Mouse (Mus musculus) hindbrain, embryonic 10.5 days (tissue): ENCODE results near the gene Fcnb. TPM values are rescaled to one million over a fixed set of nuclear protein-coding genes. Genes with fewer than 3 reads are reported as not detected.

ENCODE experiments used
- DNase-seq: peaks from one replicate; pipeline ENCODE4 v3.0.0-alpha.2; 2017; ENCODE audit warnings: low spot score
- H3K27ac ChIP-seq: fragments of 300-500 bp; sonication (generic); 2 replicates; pipeline ENCODE4 v1.5.1; 2016; ENCODE audit warnings: mild to moderate bottlenecking, moderate library complexity
- H3K27me3 ChIP-seq: fragments of 300-500 bp; sonication (generic); 2 replicates; pipeline ENCODE4 v1.6.1; 2016; ENCODE audit warnings: mild to moderate bottlenecking; ENCODE audit not compliant: poor library complexity, insufficient read depth, severe bottlenecking
- H3K36me3 ChIP-seq: fragments of 300-500 bp; sonication (generic); 2 replicates; pipeline ENCODE4 v1.6.1; 2016; ENCODE audit warnings: mild to moderate bottlenecking, moderate library complexity
- H3K4me1 ChIP-seq: fragments of 300-500 bp; sonication (generic); replicated peaks from 2 replicates; pipeline ENCODE4 v1.6.1; 2016; ENCODE audit warnings: mild to moderate bottlenecking
- H3K4me3 ChIP-seq: fragments of 300-500 bp; sonication (generic); 2 replicates; pipeline ENCODE4 v1.5.1; 2016; ENCODE audit warnings: mild to moderate bottlenecking, moderate library complexity
- H3K9me3 ChIP-seq: fragments of 300-500 bp; sonication (generic); 2 replicates; pipeline ENCODE4 v1.6.1; 2016; ENCODE audit warnings: mild to moderate bottlenecking, moderate library complexity
- WGBS: fragments of 180-500 bp; shearing (Covaris S2); methylation state at CpG from one replicate; pipeline ENCODE4 v1.1.7; 2016; 5-methylcytosine and 5-hydroxymethylcytosine counted together
- polyA plus RNA-seq: library from polyadenylated mRNA; unstranded; fragments of >200 nt; fragmentation: Nextera tagmentation; extraction: Ambion mirVana; gene quantifications from 2 replicates; pipeline ENCODE4 v1.2.1, GENCODE M21; 2016

Gene Fcnb
- not detected in 2 replicates for polyA plus RNA-seq

GRCm38 (mm10) chr2:28084768-28085167 is at the start of gene Fcnb:
Gene Fcnb (minus strand): TSS chr2:28084885.
- Histone ChIP-seq H3K4me1 (peaks cover 11% of the 10 kb centered on the region), H3K36me3 (no peaks in the 10 kb centered on the region), H3K4me3 (no peak within 1 kb of the TSS), H3K27me3 (no peaks in the 10 kb centered on the region), H3K9me3 (no peaks in the 10 kb centered on the region), H3K27ac (no peak within 1 kb of the TSS)
- no peak for DNase-seq
- 85% methylated on average over 3 of the region's 3 CpGs for WGBS

GRCm38 (mm10) chr2:28133833-28134232 is 49.1 kb upstream of the Fcnb start:
- Histone ChIP-seq H3K4me3 (no peak overlapping the region), H3K4me1 (0 out of 2 replicates have a peak, but pooled peaks cover 5% of the 10 kb centered on the region), H3K27me3 (no peaks in the 10 kb centered on the region), H3K27ac (no peak overlapping the region), H3K36me3 (no peaks in the 10 kb centered on the region), H3K9me3 (no peaks in the 10 kb centered on the region)
- WGBS, result 83% methylated on average over 9 of the region's 9 CpGs
- DNase-seq, result no peak

- no peak overlapping the region for H3K27ac ChIP-seq
- H3K27me3 ChIP-seq, result no peaks in the 10 kb centered on the region
- no peak overlapping the region for H3K4me3 ChIP-seq
- no peaks in the 10 kb centered on the region for H3K4me1 ChIP-seq
- DNase-seq, result no peak
- 89% methylated on average over 4 of the region's 4 CpGs for WGBS
- no peaks in the 10 kb centered on the region for H3K36me3 ChIP-seq
- H3K9me3 ChIP-seq, result no peaks in the 10 kb centered on the region
These were observed 47.4 kb upstream of the Fcnb start for GRCm38 (mm10) chr2:28132117-28132516.

- no peak overlapping the region for H3K4me3 ChIP-seq
- WGBS, result 84% methylated on average over 12 of the region's 12 CpGs
- peaks cover 7% of the 10 kb centered on the region; the same call in 1 of the 2 replicates for H3K9me3 ChIP-seq
- no peak overlapping the region for H3K27ac ChIP-seq
- no peak for DNase-seq
- H3K27me3 ChIP-seq, result no peaks in the 10 kb centered on the region
- no peaks in the 10 kb centered on the region for H3K4me1 ChIP-seq
- no peaks in the 10 kb centered on the region for H3K36me3 ChIP-seq
These were observed 42.2 kb upstream of the Fcnb start for GRCm38 (mm10) chr2:28126763-28127438.

- H3K36me3 ChIP-seq, result no peaks in the 10 kb centered on the region
- no peak overlapping the region for H3K4me3 ChIP-seq
- peaks cover 4% of the 10 kb centered on the region; the same call in 1 of the 2 replicates for H3K4me1 ChIP-seq
- peaks cover 7% of the 10 kb centered on the region; the same call in 1 of the 2 replicates for H3K9me3 ChIP-seq
- no peaks in the 10 kb centered on the region for H3K27me3 ChIP-seq
- DNase-seq, result no peak
- no peak overlapping the region for H3K27ac ChIP-seq
- 95% methylated on average over 2 of the region's 2 CpGs for WGBS
These were observed 39.2 kb upstream of the Fcnb start for GRCm38 (mm10) chr2:28123910-28124309.

- 85% methylated on average over 4 of the region's 4 CpGs for WGBS
- Histone ChIP-seq H3K36me3 (no peaks in the 10 kb centered on the region), H3K9me3 (peaks cover 7% of the 10 kb centered on the region; the same call in 1 of the 2 replicates)
These were observed 36.6 kb upstream of the Fcnb start for GRCm38 (mm10) chr2:28121309-28121708.

GRCm38 (mm10) chr2:28120342-28120741 is 35.7 kb upstream of the Fcnb start:
- DNase-seq, result no peak
- 0 out of 2 replicates have a peak, but pooled peaks cover 5% of the 10 kb centered on the region for H3K27me3 ChIP-seq
- no peaks in the 10 kb centered on the region for H3K36me3 ChIP-seq
- H3K4me1 ChIP-seq, result peaks cover 23% of the 10 kb centered on the region
- no peak overlapping the region for H3K27ac ChIP-seq
- WGBS, result 94% methylated on average over 9 of the region's 9 CpGs
- peaks cover 7% of the 10 kb centered on the region; the same call in 1 of the 2 replicates for H3K9me3 ChIP-seq
- H3K4me3 ChIP-seq, result no peak overlapping the region

More at GRCm38 (mm10) chr2:28121309-28121708, 36.6 kb upstream of the Fcnb start:
- H3K4me1 ChIP-seq, result peaks cover 23% of the 10 kb centered on the region
- no peaks in the 10 kb centered on the region for H3K27me3 ChIP-seq
- H3K27ac ChIP-seq, result no peak overlapping the region
- DNase-seq, result no peak
- H3K4me3 ChIP-seq, result no peak overlapping the region

- Histone ChIP-seq H3K36me3 (no peaks in the 10 kb centered on the region), H3K27ac (no peak overlapping the region), H3K4me3 (no peak overlapping the region), H3K4me1 (peaks cover 38% of the 10 kb centered on the region), H3K27me3 (0 out of 2 replicates have a peak, but pooled peaks cover 5% of the 10 kb centered on the region), H3K9me3 (peaks cover 7% of the 10 kb centered on the region; the same call in 1 of the 2 replicates)
- WGBS, result 71% methylated on average over 6 of the region's 6 CpGs
- DNase-seq, result no peak
These were observed 33.9 kb upstream of the Fcnb start for GRCm38 (mm10) chr2:28118518-28119116.

- H3K4me1 ChIP-seq, result peaks cover 38% of the 10 kb centered on the region
- no peak overlapping the region for H3K4me3 ChIP-seq
- H3K36me3 ChIP-seq, result no peaks in the 10 kb centered on the region
- peak overlapping the region; percentile 45; the same call in 1 of the 2 replicates for H3K27ac ChIP-seq
- 0 out of 2 replicates have a peak, but pooled peaks cover 5% of the 10 kb centered on the region for H3K27me3 ChIP-seq
- DNase-seq, result peak; percentile 42
- WGBS, result 58% methylated on average over 11 of the region's 11 CpGs
- H3K9me3 ChIP-seq, result peaks cover 4% of the 10 kb centered on the region; the same call in 1 of the 2 replicates
These were observed 33.0 kb upstream of the Fcnb start for GRCm38 (mm10) chr2:28117490-28118308.

- no peak overlapping the region for H3K4me3 ChIP-seq
- no peak overlapping the region for H3K27ac ChIP-seq
- no peak for DNase-seq
- H3K9me3 ChIP-seq, result no peaks in the 10 kb centered on the region
- no peaks in the 10 kb centered on the region for H3K36me3 ChIP-seq
- H3K27me3 ChIP-seq, result no peaks in the 10 kb centered on the region
- H3K4me1 ChIP-seq, result 0 out of 2 replicates have a peak, but pooled peaks cover 5% of the 10 kb centered on the region
- WGBS, result 69% methylated on average over 5 of the region's 5 CpGs
These were observed 24.1 kb upstream of the Fcnb start for GRCm38 (mm10) chr2:28108763-28109162.

GRCm38 (mm10) chr2:28106002-28106401 is 21.3 kb upstream of the Fcnb start:
- no peaks in the 10 kb centered on the region for H3K36me3 ChIP-seq
- WGBS, result 72% methylated on average over 2 of the region's 2 CpGs
- no peak for DNase-seq
- H3K27me3 ChIP-seq, result no peaks in the 10 kb centered on the region
- no peaks in the 10 kb centered on the region for H3K4me1 ChIP-seq
- no peak overlapping the region for H3K27ac ChIP-seq
- no peak overlapping the region for H3K4me3 ChIP-seq
- H3K9me3 ChIP-seq, result no peaks in the 10 kb centered on the region

- Histone ChIP-seq H3K36me3 (no peaks in the 10 kb centered on the region), H3K4me3 (no peak overlapping the region), H3K9me3 (no peaks in the 10 kb centered on the region), H3K27me3 (peaks cover 15% of the 10 kb centered on the region), H3K4me1 (peaks cover 12% of the 10 kb centered on the region), H3K27ac (no peak overlapping the region)
- DNase-seq, result no peak
- WGBS, result 59% methylated on average over 2 of the region's 2 CpGs
These were observed 19.0 kb upstream of the Fcnb start for GRCm38 (mm10) chr2:28103653-28104052.
